ENCODE assay signal across 19 mouse cellular contexts in the genomic region with DNA sequence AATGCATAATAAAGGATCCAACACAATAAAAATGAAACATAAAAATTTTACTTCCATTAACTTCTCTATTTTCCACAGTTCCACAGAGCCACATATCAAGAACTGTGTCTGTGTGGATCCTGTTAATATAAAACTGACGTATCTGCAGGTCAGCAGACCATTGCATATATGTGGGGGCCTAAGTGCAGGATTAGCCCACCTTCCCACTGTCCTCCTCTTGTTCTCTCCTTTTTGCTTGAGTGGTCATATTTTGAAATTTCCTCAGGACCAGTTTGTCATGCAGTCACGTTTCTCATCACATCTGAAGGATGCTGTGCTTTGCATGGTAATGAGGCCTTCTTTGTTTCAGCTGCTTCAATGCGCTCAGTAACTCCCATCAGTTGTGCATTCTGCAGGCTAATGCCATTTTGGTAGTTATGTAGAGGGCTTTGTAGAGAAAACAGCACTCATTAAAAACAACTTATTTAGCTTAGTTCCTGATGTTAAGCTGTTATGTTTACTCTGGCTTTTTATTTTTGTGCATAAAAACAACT.
DNase-seq lines count a peak whose midpoint lies in the region; ATAC-seq and TF ChIP-seq lines count a peak whose summit lies in the region.
"Had no signal": no experiment of that assay in that cellular context is flagged by ENCODE, and none has a peak within 500 bp of the region (broad histone marks: within the 10 kb centered on the region; RNA-seq: fewer than 3 reads in every experiment).

No protein-coding gene starts in this region.

- no peaks in the 10 kb centered on the region for H3K9me3 ChIP-seq in neural tube, embryonic 14.5 days (ENCODE audit: control insufficient read depth, low read length)
- no peaks in the 10 kb centered on the region for H3K9me3 ChIP-seq in neural tube, embryonic 15.5 days (replicated peaks)
- no peaks in the 10 kb centered on the region for H3K9me3 ChIP-seq in forebrain, embryonic 15.5 days
- no peaks in the 10 kb centered on the region for H3K9me3 ChIP-seq in hindbrain, postnatal 0 days (ENCODE audit: low read length)
- H3K9me3 ChIP-seq: hindbrain, embryonic 15.5 days had no signal

- TF ChIP-seq CTCF in hindbrain, postnatal 0 days (IDR thresholded peaks at IDR 0.05; ENCODE audit: low read depth) = no peak

- H3K27me3 ChIP-seq in neural tube, embryonic 14.5 days (ENCODE audit: control insufficient read depth, insufficient read depth, low read length) = no peaks in the 10 kb centered on the region
- no peaks in the 10 kb centered on the region for H3K27me3 ChIP-seq in neural tube, embryonic 15.5 days (replicated peaks)
- H3K27me3 ChIP-seq in forebrain, embryonic 15.5 days = no peaks in the 10 kb centered on the region
- H3K27me3 ChIP-seq in hindbrain, postnatal 0 days (ENCODE audit: insufficient read depth, low read length) = no peaks in the 10 kb centered on the region
- H3K27me3 ChIP-seq: hindbrain, embryonic 15.5 days had no signal

- H3K9ac ChIP-seq in neural tube, embryonic 14.5 days (replicated peaks; ENCODE audit: low read depth, low read length) = no peak overlapping the region
- H3K9ac ChIP-seq in neural tube, embryonic 15.5 days (replicated peaks) = no peak overlapping the region
- no peak overlapping the region for H3K9ac ChIP-seq in forebrain, embryonic 15.5 days (replicated peaks)
- H3K9ac ChIP-seq in hindbrain, postnatal 0 days (replicated peaks; ENCODE audit: low read length) = no peak overlapping the region
- H3K9ac ChIP-seq: hindbrain, embryonic 15.5 days; liver, postnatal 0 days had no signal

- H3K4me3 ChIP-seq in neural tube, embryonic 14.5 days (ENCODE audit: low read depth, low read length) = no peak overlapping the region
- H3K4me3 ChIP-seq in neural tube, embryonic 15.5 days (replicated peaks) = no peak overlapping the region
- H3K4me3 ChIP-seq in forebrain, embryonic 15.5 days = no peak overlapping the region
- H3K4me3 ChIP-seq in hindbrain, postnatal 0 days (ENCODE audit: low read length) = no peak overlapping the region
- H3K4me3 ChIP-seq: hindbrain, embryonic 15.5 days; left cerebral cortex, adult 2 months had no signal

- 49% methylated on average over 3 of the region's 3 CpGs for WGBS in neural tube, embryonic 14.5 days
- WGBS in neural tube, embryonic 15.5 days = 46% methylated on average over 3 of the region's 3 CpGs
- WGBS in forebrain, embryonic 15.5 days = 30% methylated on average over 3 of the region's 3 CpGs
- WGBS in hindbrain, postnatal 0 days = 42% methylated on average over 3 of the region's 3 CpGs

- ATAC-seq in neural tube, embryonic 14.5 days (ENCODE audit: low read depth) = peak; percentile 44; the same call in 1 of the 2 replicates
- ATAC-seq in neural tube, embryonic 15.5 days (ENCODE audit: low FRiP score) = no peak
- ATAC-seq in forebrain, embryonic 15.5 days (replicated peaks) = peak; percentile 91; the same call in 1 of the 2 replicates
- ATAC-seq in hindbrain, postnatal 0 days = peak; percentile 77
- ATAC-seq: liver, postnatal 0 days had no signal

- no peak overlapping the region for H3K4me2 ChIP-seq in neural tube, embryonic 14.5 days (ENCODE audit: low read depth, low read length)
- no peak overlapping the region for H3K4me2 ChIP-seq in neural tube, embryonic 15.5 days
- H3K4me2 ChIP-seq in forebrain, embryonic 15.5 days (replicated peaks) = no peak overlapping the region
- no peak overlapping the region for H3K4me2 ChIP-seq in hindbrain, postnatal 0 days (ENCODE audit: low read depth, low read length)
- H3K4me2 ChIP-seq: hindbrain, embryonic 15.5 days had no signal

- peak; percentile 8 for DNase-seq in hindbrain, postnatal 0 days (ENCODE audit: low spot score)
- DNase-seq in cerebellum, adult 8-10 months = no peak
- DNase-seq in adrenal gland, postnatal 10 days = no peak
- DNase-seq in thymus, postnatal 0 days (ENCODE audit: low spot score) = no peak
- DNase-seq: B cell, adult 2 months; cerebellum, adult 2 months; gastrocnemius, postnatal 25 days; kidney, adult 8-10 months; kidney, postnatal 14 days; left cerebral cortex, postnatal 4 days; liver, postnatal 0 days; lung, postnatal 10 days; right cerebral cortex, postnatal 4 days; thymus, adult 2 months had no signal

- no peaks in the 10 kb centered on the region for H3K36me3 ChIP-seq in neural tube, embryonic 14.5 days (ENCODE audit: control insufficient read depth, insufficient read depth, low read length)
- H3K36me3 ChIP-seq in neural tube, embryonic 15.5 days = no peaks in the 10 kb centered on the region
- no peaks in the 10 kb centered on the region for H3K36me3 ChIP-seq in forebrain, embryonic 15.5 days
- no peaks in the 10 kb centered on the region for H3K36me3 ChIP-seq in hindbrain, postnatal 0 days (ENCODE audit: insufficient read depth, low read length)
- H3K36me3 ChIP-seq: hindbrain, embryonic 15.5 days had no signal

- no peak overlapping the region for H3K27ac ChIP-seq in neural tube, embryonic 14.5 days (ENCODE audit: low read depth, low read length)
- H3K27ac ChIP-seq in neural tube, embryonic 15.5 days (replicated peaks) = no peak overlapping the region
- no peak overlapping the region for H3K27ac ChIP-seq in forebrain, embryonic 15.5 days (replicated peaks)
- H3K27ac ChIP-seq in hindbrain, postnatal 0 days = no peak overlapping the region
- H3K27ac ChIP-seq: hindbrain, embryonic 15.5 days; left cerebral cortex, adult 2 months had no signal

- H3K4me1 ChIP-seq in neural tube, embryonic 14.5 days (ENCODE audit: control insufficient read depth, insufficient read depth, low read length) = no peaks in the 10 kb centered on the region
- no peaks in the 10 kb centered on the region for H3K4me1 ChIP-seq in neural tube, embryonic 15.5 days
- peaks cover 6% of the 10 kb centered on the region; the same call in 1 of the 2 replicates for H3K4me1 ChIP-seq in forebrain, embryonic 15.5 days
- H3K4me1 ChIP-seq in hindbrain, postnatal 0 days (ENCODE audit: insufficient read depth, low read length) = no peaks in the 10 kb centered on the region
- H3K4me1 ChIP-seq: hindbrain, embryonic 15.5 days had no signal
